Mouse (Mus musculus) bone marrow macrophage, adult 2 months (primary cell): ENCODE data around the gene Cyp2b19.

Source experiments
- CTCF ChIP-seq: IDR thresholded peaks from 2 replicates; pipeline ENCODE4 v1.5.1; 2012; ENCODE audit warnings: low read depth, mild to moderate bottlenecking, low read length, moderate library complexity
- POLR2A ChIP-seq: IDR thresholded peaks from 2 replicates; pipeline ENCODE4 v1.6.1; 2012; ENCODE audit warnings: mild to moderate bottlenecking, low read depth, low read length, borderline replicate concordance

GRCm38 (mm10) chr7:26808592-26808991 lies 51.6 kb downstream of the Cyp2b19 start, which contains the start of gene Cyp2g1:
- TF ChIP-seq CTCF (no peak), POLR2A (no peak)
